Mouse (Mus musculus): Measurements from ENCODE around the gene 2310022B05Rik. TPM values are rescaled to one million over a fixed set of nuclear protein-coding genes. Genes with fewer than 3 reads are reported as not detected.

Gene 2310022B05Rik
- total RNA-seq, 2 experiments from 2014 or later, result 86.2 to 89.8 TPM

GRCm38 (mm10) chr8:124662446-124663111 lies 590 bp downstream of the 2310022B05Rik start:
- no peak for DNase-seq
- intact Hi-C loops (cut with DNase I), result loop anchor here (5.0 kb wide), 1 partner anchor 40 kb away; no protein-coding TSS in a partner anchor

DNA sequence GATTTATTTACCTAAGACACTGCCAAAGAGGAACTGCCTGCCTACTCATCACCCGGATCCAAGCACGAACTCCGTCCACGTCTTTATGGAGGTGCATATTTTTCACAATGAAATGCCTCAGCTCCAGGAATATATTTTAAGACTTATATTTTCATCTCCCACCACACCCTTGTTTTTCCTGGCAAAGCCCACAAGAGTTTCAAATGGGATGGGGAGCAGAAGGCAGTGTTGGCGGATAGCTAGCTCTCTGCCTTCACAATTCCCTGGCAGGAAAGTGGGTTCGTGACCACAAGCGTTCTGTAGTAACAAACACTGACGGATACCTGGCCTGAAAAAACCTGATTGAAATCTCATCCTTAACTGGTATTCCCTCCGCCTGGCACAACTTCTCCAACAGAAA lies 1.4 kb downstream of the 2310022B05Rik start:
- intact Hi-C loops (cut with DNase I), result loop anchor here (5.0 kb wide), 1 partner anchor 39 kb away; no protein-coding TSS in a partner anchor
- no peak for DNase-seq

DNA sequence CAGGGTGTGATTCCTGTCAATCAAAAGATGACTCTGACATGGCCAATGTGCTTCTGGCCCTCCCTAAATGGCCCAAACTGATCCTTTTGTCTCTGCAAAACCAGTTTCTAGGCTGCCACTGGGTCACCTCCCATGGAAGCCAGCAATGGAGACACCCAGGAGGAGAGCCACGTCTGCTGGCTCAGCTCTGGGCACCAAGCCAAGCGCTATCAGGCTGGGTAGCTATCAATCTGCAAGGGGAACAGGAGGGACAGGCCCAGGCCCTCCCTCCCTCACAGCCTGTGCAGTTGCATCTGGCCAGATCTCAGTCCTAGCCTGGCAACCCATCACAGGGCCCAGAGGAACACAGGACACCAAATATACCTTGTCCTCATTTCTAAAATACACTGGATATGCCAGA lies 4.8 kb downstream of the 2310022B05Rik start:
- peak; percentile 77 for DNase-seq
- intact Hi-C loops (cut with DNase I), result no loop called here

GRCm38 (mm10) chr8:124657961-124658360 lies 5.2 kb downstream of the 2310022B05Rik start:
- DNase-seq, result no peak
- intact Hi-C loops (cut with DNase I), result no loop called here

DNA sequence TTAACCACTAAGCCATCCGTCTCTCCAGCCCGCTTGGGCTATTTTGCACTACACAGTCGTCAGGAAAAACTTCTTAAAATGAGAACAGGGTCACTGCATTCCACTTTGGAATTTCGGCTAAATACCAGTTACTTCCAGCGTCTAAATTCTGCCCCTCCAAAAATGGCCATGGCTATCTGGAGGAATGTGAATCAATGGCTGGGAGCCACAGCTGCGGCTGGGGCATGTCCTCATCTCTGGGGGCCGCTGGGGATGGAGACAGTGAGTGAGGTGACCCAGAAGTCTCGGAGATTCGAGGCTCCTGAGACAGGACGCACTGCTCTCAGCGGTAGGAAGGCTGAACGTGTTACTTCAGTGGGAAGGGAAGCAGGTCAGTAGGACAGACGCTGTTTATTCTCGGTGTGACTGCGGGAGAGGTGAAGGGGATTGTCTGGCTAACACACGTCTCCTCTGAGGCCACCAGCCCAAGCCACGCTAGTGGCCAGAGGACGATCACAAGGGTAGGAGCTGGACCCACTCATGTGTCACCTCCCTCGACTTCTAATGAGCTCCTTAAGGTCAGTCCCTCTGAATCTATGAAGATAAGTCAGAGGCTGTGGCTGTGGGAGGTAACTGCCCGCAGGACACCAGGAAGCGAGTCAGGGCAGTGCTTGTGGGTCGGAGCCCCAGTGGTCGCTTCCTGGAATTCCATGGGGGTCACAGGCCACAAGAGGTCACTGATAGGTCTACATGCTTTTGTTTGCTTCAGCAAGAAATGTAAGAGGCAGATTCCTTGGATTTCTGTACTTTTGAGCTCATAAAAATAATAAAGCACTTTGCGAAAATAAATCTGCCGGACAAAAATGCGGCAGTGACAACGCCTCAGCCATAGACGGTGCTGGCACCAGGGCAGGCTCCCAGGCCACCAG lies 9.3 kb downstream of the 2310022B05Rik start:
- DNase-seq, result no peak
- intact Hi-C loops (cut with DNase I), result no loop called here

DNA sequence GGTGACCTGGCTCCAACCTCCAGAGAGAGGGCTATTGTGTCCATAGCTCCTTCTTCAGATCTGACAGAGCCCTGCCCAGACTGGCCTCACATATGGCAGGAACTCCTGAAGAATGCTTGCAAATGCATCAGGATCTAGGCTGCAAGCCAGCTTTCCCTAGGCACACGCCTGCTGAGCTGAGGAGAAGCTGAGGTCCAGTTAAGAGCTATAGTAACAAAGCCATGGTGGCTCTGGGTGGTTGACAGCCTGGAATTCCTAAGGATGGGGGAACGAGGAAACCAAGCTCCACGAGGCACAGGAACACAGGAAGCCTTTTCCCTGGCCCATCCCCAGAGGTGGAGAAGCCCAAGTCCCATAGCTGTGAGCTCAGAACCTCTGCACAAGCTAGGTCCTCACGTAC lies 10.6 kb downstream of the 2310022B05Rik start:
- intact Hi-C loops (cut with DNase I), result no loop called here
- no peak for DNase-seq

GRCm38 (mm10) chr8:124651776-124652175 lies 11.4 kb downstream of the 2310022B05Rik start:
- intact Hi-C loops (cut with DNase I), result no loop called here
- no peak for DNase-seq

- intact Hi-C loops (cut with DNase I), result no loop called here
- no peak for DNase-seq
These were observed 14.9 kb downstream of the 2310022B05Rik start for GRCm38 (mm10) chr8:124648311-124648710.

GRCm38 (mm10) chr8:124643540-124644339 lies 19.4 kb downstream of the 2310022B05Rik start:
- intact Hi-C loops (cut with DNase I), result no loop called here

GRCm38 (mm10) chr8:124641599-124641998 lies 21.6 kb downstream of the 2310022B05Rik start:
- DNase-seq, result no peak
- intact Hi-C loops (cut with DNase I), result no loop called here

More at GRCm38 (mm10) chr8:124643540-124644339, 19.4 kb downstream of the 2310022B05Rik start:
- no peak for DNase-seq

DNA sequence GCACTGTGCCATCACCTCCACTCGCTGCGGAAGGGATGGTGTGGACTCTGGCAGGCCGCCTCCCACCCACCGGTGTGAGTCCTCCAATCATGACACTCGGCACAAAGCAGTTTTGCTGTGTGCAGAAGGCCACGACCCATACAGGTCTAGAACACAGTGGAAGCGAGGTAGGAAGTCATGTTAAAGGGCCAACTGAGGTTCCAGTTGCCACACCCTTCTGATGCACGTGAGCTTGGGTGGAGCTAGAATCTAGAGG lies 28.0 kb downstream of the 2310022B05Rik start:
- intact Hi-C loops (cut with DNase I), result no loop called here
- DNase-seq, result no peak

DNA sequence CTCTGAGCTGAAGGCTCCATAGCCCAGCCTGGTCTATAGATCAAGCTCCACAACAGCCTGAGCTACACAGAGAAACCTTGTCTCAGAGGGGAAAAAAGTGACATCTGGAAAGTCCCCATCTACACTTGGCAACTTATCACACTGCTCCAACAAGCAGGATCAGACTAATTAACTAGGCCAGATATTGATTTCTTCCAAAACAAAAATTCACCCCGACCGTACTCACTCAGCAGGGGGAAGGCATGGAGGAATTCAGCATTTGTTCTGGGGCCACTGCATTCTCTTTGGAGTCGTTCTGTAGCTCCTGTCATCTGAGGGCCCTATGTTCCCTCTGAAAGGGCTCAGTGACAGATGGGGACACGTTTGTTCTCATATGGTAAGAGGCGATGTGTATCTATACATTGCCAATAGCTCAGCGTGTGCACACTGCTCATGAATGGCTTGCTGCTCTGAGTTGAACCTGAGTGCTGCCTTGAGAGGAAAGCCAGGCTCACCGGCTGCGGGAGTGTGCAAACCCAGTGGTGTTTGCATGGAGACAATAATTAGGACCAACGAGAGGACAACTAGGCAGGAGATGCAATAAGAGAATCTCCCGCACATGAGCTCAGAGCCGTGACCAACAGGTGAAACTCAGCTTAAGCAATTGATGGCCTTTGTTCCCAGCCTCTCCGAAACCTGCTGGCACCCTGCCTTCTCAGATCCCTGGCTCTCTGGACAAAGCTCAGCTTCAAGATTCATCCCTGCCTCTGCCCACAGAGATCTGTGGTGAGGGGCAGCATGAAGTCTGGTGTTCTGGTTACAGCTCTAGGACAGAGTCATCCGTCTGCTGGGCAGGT lies 28.5 kb downstream of the 2310022B05Rik start:
- DNase-seq, result peak; percentile 24

GRCm38 (mm10) chr8:124633001-124633703 lies 30.0 kb downstream of the 2310022B05Rik start:
- intact Hi-C loops (cut with DNase I), result no loop called here
- peak; percentile 48 for DNase-seq

More for the DNA sequence above, 28.5 kb downstream of the 2310022B05Rik start:
- intact Hi-C loops (cut with DNase I), result no loop called here

DNA sequence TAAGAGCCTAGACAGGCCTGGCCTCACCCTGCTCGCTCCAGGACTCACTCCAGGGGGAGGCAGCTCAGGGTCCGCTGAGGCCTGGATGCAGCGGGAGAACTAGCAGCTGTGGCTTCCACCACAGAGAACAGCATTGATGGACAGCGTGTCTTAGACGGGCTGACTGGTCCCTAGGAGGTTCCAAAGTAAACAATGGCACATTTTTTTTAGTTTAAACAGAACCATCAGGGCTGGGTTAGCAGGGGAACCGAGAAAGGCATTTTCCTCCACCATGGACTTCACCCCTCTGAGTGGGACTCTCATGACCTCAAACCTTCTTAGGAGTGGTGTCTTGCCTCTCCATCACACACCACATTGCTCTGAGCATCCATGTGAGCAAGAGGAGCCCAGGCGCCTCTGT lies 31.2 kb downstream of the 2310022B05Rik start:
- no peak for DNase-seq
- intact Hi-C loops (cut with DNase I), result no loop called here

DNA sequence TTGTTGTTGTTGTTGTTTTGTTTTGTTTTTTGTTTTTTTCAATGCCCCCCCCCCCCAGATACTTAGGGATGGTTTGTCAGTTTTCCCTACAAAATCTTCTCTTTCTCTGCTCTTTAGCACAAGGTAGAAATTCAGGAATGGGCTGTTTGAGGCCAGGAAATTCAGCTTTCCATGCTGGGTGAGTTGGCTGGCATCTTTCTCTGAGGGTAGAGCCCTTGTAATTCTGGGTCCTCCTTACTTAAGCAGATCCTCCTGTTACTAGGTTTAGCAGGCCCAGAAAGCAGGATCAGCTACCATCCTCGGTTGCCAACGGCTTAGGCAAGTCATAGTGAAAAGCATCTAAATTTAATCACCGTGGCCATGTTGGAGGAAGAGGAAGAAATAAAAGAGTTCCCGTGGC lies 32.3 kb downstream of the 2310022B05Rik start:
- intact Hi-C loops (cut with DNase I), result no loop called here
- no peak for DNase-seq

GRCm38 (mm10) chr8:124630489-124630888 lies 32.7 kb downstream of the 2310022B05Rik start:
- DNase-seq, result peak; percentile 88
- intact Hi-C loops (cut with DNase I), result no loop called here

DNA sequence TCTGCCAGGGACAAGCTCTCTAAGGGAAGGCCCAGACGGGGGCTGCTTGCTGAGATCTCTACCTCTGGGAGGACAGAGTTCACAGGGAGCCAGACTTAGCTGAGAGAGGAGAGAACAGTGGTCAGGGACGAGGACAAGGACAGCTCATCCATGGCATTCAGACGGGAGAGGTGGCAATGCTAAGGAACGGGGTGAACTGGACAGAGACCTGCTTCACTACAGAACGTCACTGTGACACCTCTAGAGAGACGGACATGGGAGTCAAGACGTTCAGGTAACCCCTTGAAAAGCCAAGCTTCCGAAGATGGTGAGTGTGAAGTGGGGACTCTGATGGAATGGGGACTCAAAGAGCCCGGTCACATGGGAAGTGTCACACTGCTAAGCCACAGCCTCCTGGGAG lies 36.9 kb downstream of the 2310022B05Rik start:
- intact Hi-C loops (cut with DNase I), result no loop called here

DNA sequence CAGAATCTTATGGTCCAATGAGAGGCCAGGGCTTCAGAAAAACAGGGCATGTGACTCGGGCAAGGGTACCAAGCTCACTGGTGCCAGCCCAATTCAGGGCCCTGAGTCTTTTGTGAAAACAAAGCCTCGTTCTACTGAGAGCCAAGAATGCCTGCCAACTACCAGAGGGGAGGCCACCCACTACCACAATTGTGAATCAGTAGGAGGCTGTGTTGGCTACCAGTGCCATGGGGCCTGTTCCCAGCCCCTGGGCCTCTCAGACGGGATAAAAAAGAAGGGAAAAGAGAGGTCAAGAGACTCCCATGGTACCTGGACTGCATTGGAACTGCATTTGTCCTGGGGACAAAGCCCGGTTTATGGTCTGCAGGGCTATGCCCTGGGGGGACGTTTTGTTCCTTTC lies 41.9 kb downstream of the 2310022B05Rik start:
- DNase-seq, result peak; percentile 56
- intact Hi-C loops (cut with DNase I), result loop anchor here (5.0 kb wide), 1 partner anchor 41 kb away; the partner anchor contains the start of gene 2310022B05Rik

More for the DNA sequence above, 36.9 kb downstream of the 2310022B05Rik start:
- no peak for DNase-seq

- intact Hi-C loops (cut with DNase I), result no loop called here
These were observed 44.9 kb downstream of the 2310022B05Rik start for GRCm38 (mm10) chr8:124618252-124618651.

More at GRCm38 (mm10) chr8:124618252-124618651, 44.9 kb downstream of the 2310022B05Rik start:
- no peak for DNase-seq

Data from left cerebral cortex, postnatal 4 days (tissue).